Mouse (Mus musculus): ENCODE results near the gene Gopc.

- TF ChIP-seq CTCF (conservative IDR thresholded peaks at IDR 0.05; ENCODE audit: low read length) (peak; percentile 44), POU5F1 (IDR thresholded peaks at IDR 0.05; ENCODE audit: borderline replicate concordance, low read length) (no peak)
Measured at GRCm38 (mm10) chr10:52353184-52353583, 28.7 kb downstream of the Gopc start.
